Mouse (Mus musculus) small intestine, adult 2 months (tissue): ENCODE results near the gene Kpnb1.

ENCODE experiments used
- CTCF ChIP-seq: fragments of 200-500 bp; IDR thresholded peaks from 2 replicates; pipeline ENCODE4 v1.5.1; 2012; ENCODE audit warnings: low read depth, mild to moderate bottlenecking, control low read depth, inconsistent platforms, low read length, moderate library complexity, mixed read lengths; ENCODE audit not compliant: insufficient replicate concordance, insufficient read length; ENCODE audit errors: extremely low read depth
- POLR2A ChIP-seq: fragments of 200-500 bp; IDR thresholded peaks from 2 replicates; pipeline ENCODE4 v1.6.1; 2012; ENCODE audit warnings: low read depth, mild to moderate bottlenecking, control low read depth, inconsistent platforms, low read length, moderate library complexity

DNA sequence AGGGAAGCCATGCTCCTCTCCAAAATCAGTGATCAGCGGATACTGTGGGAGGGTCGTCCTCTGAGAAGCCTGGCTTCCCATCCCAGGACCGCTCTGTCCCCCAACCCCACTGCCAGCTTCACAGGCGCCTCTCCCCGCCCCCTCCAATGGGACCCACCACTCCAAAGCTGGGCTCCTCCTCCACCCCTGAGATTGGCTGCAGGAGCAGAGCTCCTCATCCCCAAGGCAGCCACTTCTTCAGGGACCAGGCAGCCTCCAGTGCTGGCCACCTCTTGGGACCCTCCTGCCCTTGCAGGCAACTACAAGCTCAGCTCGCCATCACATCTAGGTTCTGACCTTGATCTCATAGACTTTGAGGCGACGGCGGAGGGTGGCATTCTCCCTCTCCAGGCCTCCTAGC is 38.7 kb downstream of the Kpnb1 start:
- TF ChIP-seq CTCF (no peak), POLR2A (no peak)
